Mouse (Mus musculus): ENCODE results near the gene Notch3.

DNA sequence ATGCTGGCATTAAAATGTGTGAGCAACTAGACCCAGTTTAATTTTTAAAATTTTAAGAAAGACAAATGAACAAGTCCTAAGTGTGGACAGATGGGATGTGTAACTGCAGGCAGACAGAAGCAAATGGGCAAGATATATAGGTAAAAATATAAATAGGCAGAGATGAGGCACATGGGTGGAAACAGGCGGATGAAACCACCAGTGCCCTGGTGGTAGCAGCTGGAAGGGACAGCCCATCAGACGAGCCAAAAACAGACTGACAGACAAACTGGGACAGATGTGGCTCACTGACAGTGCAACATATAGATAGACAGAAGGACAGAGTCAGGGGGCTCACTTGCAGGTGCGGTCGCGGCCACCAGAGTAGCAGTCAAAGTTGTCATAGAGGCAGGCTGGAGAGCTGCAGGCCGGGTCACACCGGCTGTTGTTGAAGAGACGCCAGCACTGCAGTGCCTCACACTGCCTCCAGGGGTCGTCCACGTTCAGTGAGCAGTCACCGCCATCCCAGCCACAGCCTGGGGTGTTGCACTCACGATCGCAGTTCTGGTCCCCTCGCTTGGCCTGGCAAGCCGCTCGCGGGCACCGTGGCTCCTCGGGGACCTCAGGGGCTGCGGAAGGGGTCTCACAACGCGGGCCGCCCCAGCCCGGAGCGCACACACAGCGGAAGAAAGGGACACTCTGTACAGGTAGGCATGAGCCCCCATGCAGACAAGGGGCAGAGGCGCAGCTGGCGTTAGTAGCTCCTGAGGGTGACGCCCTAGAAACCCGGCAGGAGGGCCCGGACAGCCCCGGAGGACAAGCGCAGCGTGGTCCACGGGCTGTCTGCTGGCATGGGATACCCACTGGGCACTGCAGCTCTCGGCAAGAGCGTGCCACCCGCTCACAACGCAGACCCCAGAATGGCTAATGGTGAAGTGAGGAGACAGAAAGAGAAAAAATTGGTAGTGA is 23.5 kb downstream of the Notch3 start:
- TF ChIP-seq CTCF (IDR thresholded peaks at IDR 0.05; ENCODE audit: low read depth), result peak; percentile 83
- TF ChIP-seq EP300 (IDR thresholded peaks at IDR 0.05; ENCODE audit: low read depth), result no peak

Measured in heart, postnatal 0 days (tissue).